In genomic region chr6:37038444-37038843, GRCm38 (mm10) we compare ENCODE assay signal across 10 mouse cellular contexts.
A peak's percentile ranks its signal among the peaks of the same experiment; 100 is the strongest.
DNase-seq lines count a peak whose midpoint lies in the region; ATAC-seq and TF ChIP-seq lines count a peak whose summit lies in the region.
"Had no signal": no experiment of that assay in that cellular context is flagged by ENCODE, and none has a peak within 500 bp of the region (broad histone marks: within the 10 kb centered on the region; RNA-seq: fewer than 3 reads in every experiment).

No protein-coding gene starts in this region.

- no peak overlapping the region for H3K9ac ChIP-seq in forebrain, embryonic 11.5 days (ENCODE audit: low read length)
- H3K9ac ChIP-seq in ES-Bruce4 (ENCODE audit: low read depth, poor library complexity, severe bottlenecking): no peak overlapping the region
- H3K9ac ChIP-seq in kidney, embryonic 14.5 days (ENCODE audit: low read depth, low read length): no peak overlapping the region
- H3K9ac ChIP-seq: heart, embryonic 13.5 days had no signal

- no peak overlapping the region for H3K4me3 ChIP-seq in forebrain, embryonic 11.5 days (ENCODE audit: low read depth, low read length)
- no peak overlapping the region for H3K4me3 ChIP-seq in forebrain, embryonic 10.5 days
- no peak overlapping the region for H3K4me3 ChIP-seq in ES-Bruce4 (ENCODE audit: low read depth, low read length)
- no peak overlapping the region for H3K4me3 ChIP-seq in embryonic fibroblast, embryonic 13.5 days (ENCODE audit: insufficient read depth, low read length)
- no peak overlapping the region for H3K4me3 ChIP-seq in gastrocnemius, adult 2 months
- H3K4me3 ChIP-seq in kidney, embryonic 14.5 days (ENCODE audit: low read length): no peak overlapping the region
- H3K4me3 ChIP-seq: heart, embryonic 13.5 days had no signal

- WGBS in forebrain, embryonic 11.5 days: 54% methylated on average over 8 of the region's 8 CpGs
- 55% methylated on average over 8 of the region's 8 CpGs for WGBS in forebrain, embryonic 10.5 days
- 55% methylated on average over 8 of the region's 8 CpGs for WGBS in kidney, embryonic 14.5 days

- H3K36me3 ChIP-seq in forebrain, embryonic 11.5 days (ENCODE audit: control insufficient read depth, insufficient read depth, low read length): no peaks in the 10 kb centered on the region
- H3K36me3 ChIP-seq in forebrain, embryonic 10.5 days (replicated peaks): no peaks in the 10 kb centered on the region
- no peaks in the 10 kb centered on the region for H3K36me3 ChIP-seq in ES-Bruce4 (ENCODE audit: control insufficient read depth, insufficient read depth, low read length, poor library complexity, severe bottlenecking)
- no peaks in the 10 kb centered on the region for H3K36me3 ChIP-seq in kidney, embryonic 14.5 days (ENCODE audit: control insufficient read depth, insufficient read depth, low read length)
- H3K36me3 ChIP-seq: heart, embryonic 13.5 days had no signal

- no peaks in the 10 kb centered on the region; the same call in 1 of the 2 replicates for H3K4me1 ChIP-seq in forebrain, embryonic 11.5 days (replicated peaks; ENCODE audit: control insufficient read depth, insufficient read depth, low read length)
- H3K4me1 ChIP-seq in forebrain, embryonic 10.5 days: peaks cover 31% of the 10 kb centered on the region
- no peaks in the 10 kb centered on the region for H3K4me1 ChIP-seq in ES-Bruce4 (ENCODE audit: control insufficient read depth, insufficient read depth, low read length)
- 0 out of 2 replicates have a peak, but pooled peaks cover 2% of the 10 kb centered on the region for H3K4me1 ChIP-seq in embryonic fibroblast, embryonic 13.5 days (ENCODE audit: control insufficient read depth, insufficient read depth, low read length)
- peaks cover 9% of the 10 kb centered on the region for H3K4me1 ChIP-seq in kidney, embryonic 14.5 days (ENCODE audit: control insufficient read depth, insufficient read depth, low read length)

- H3K4me2 ChIP-seq in forebrain, embryonic 11.5 days (ENCODE audit: low read depth, low read length, severe bottlenecking): no peak overlapping the region
- H3K4me2 ChIP-seq in kidney, embryonic 14.5 days (replicated peaks; ENCODE audit: low read depth, low read length): no peak overlapping the region
- H3K4me2 ChIP-seq: heart, embryonic 13.5 days had no signal

- no peak for DNase-seq in forebrain, embryonic 11.5 days (ENCODE audit: low spot score)
- no peak for DNase-seq in forebrain, embryonic 10.5 days (ENCODE audit: extremely low spot score, low spot score)
- DNase-seq in layer of hippocampus, postnatal 36 days: peak; percentile 36 to 54
- DNase-seq in thymus, adult 18-20 months: no peak
- DNase-seq in gastrocnemius, adult 2 months: no peak

- H3K27ac ChIP-seq in forebrain, embryonic 11.5 days (ENCODE audit: low read depth, low read length): no peak overlapping the region
- no peak overlapping the region for H3K27ac ChIP-seq in forebrain, embryonic 10.5 days
- H3K27ac ChIP-seq in ES-Bruce4 (ENCODE audit: insufficient read depth, low read length): no peak overlapping the region
- no peak overlapping the region for H3K27ac ChIP-seq in embryonic fibroblast, embryonic 13.5 days (ENCODE audit: insufficient read depth, low read length)
- no peak overlapping the region for H3K27ac ChIP-seq in gastrocnemius, adult 2 months
- no peak overlapping the region for H3K27ac ChIP-seq in kidney, embryonic 14.5 days (ENCODE audit: low read depth, low read length)
- H3K27ac ChIP-seq: macrophage had no signal

- TF ChIP-seq POLR2A in ES-Bruce4 (IDR thresholded peaks at IDR 0.05; ENCODE audit: insufficient read depth, low read length): no peak
- TF ChIP-seq POLR2A in embryonic fibroblast, embryonic 13.5 days (IDR thresholded peaks at IDR 0.05; ENCODE audit: low read depth, low read length): no peak

- H3K9me3 ChIP-seq in forebrain, embryonic 11.5 days (ENCODE audit: control insufficient read depth, low read length): no peaks in the 10 kb centered on the region
- H3K9me3 ChIP-seq in forebrain, embryonic 10.5 days: no peaks in the 10 kb centered on the region
- H3K9me3 ChIP-seq in ES-Bruce4 (replicated peaks; ENCODE audit: control insufficient read depth, insufficient read depth, low read length, poor library complexity, severe bottlenecking): no peaks in the 10 kb centered on the region
- no peaks in the 10 kb centered on the region for H3K9me3 ChIP-seq in kidney, embryonic 14.5 days (ENCODE audit: control insufficient read depth, low read length)
- H3K9me3 ChIP-seq: heart, embryonic 13.5 days had no signal

- intact Hi-C loops in gastrocnemius, adult 2 months (cut with DNase I): no loop called here

- peak; percentile 2 for TF ChIP-seq CTCF in ES-Bruce4 (IDR thresholded peaks at IDR 0.05; ENCODE audit: low read depth, low read length)
- TF ChIP-seq CTCF in embryonic fibroblast, embryonic 13.5 days (IDR thresholded peaks at IDR 0.05; ENCODE audit: borderline replicate concordance, insufficient read depth, low read length): peak; percentile 79; the same call in 1 of the 2 replicates
- TF ChIP-seq CTCF in gastrocnemius, adult 2 months (IDR thresholded peaks at IDR 0.05): no peak

- no peak for TF ChIP-seq EP300 in ES-Bruce4 (IDR thresholded peaks at IDR 0.05; ENCODE audit: insufficient read depth, low read depth, low read length)

- H3K27me3 ChIP-seq in forebrain, embryonic 11.5 days (ENCODE audit: control insufficient read depth, insufficient read depth, low read length): no peaks in the 10 kb centered on the region
- no peaks in the 10 kb centered on the region for H3K27me3 ChIP-seq in forebrain, embryonic 10.5 days (ENCODE audit: poor library complexity, severe bottlenecking)
- H3K27me3 ChIP-seq in ES-Bruce4 (ENCODE audit: control insufficient read depth, insufficient read depth, low read length, poor library complexity, severe bottlenecking): no peaks in the 10 kb centered on the region
- H3K27me3 ChIP-seq in kidney, embryonic 14.5 days (ENCODE audit: control insufficient read depth, insufficient read depth, low read length): no peaks in the 10 kb centered on the region
- H3K27me3 ChIP-seq: heart, embryonic 13.5 days had no signal

- ATAC-seq in forebrain, embryonic 11.5 days (replicated peaks; ENCODE audit: low FRiP score): 0 out of 2 replicates have a peak, but pooled peaks have one; percentile 24
- no peak for ATAC-seq in kidney, embryonic 14.5 days (ENCODE audit: low FRiP score, low TSS enrichment)

Comparison
In these comparisons a context has a peak if more than half of its experiments do, and no peak if none do; other contexts are left out.
1. DNase-seq: peak in layer of hippocampus, postnatal 36 days (2 of 2); none in forebrain, embryonic 11.5 days (single experiment), forebrain, embryonic 10.5 days (single experiment), thymus, adult 18-20 months (0 of 2) and gastrocnemius, adult 2 months (single experiment).